Mouse (Mus musculus): ENCODE measurements around the gene Caskin1. TPM values are rescaled to one million over a fixed set of nuclear protein-coding genes. Genes with fewer than 3 reads are reported as not detected.

The Caskin1 gene
- 0.36 TPM for polyA plus RNA-seq (2012; fragmentation: generic; extraction: Trizol)
- long read RNA-seq, experiment 1 = 0 reads
- long read RNA-seq, experiment 2 = 0 reads

GRCm38 (mm10) chr17:24488186-24488661 lies at the start of gene Caskin1:
TSS of gene Caskin1 (plus strand) at chr17:24488601.
- no peaks in the 10 kb centered on the region for H3K36me3 ChIP-seq (ENCODE audit: control insufficient read depth, insufficient read depth)
- H3K4me3 ChIP-seq (ENCODE audit: insufficient read depth, poor library complexity, severe bottlenecking) = no peak within 1 kb of the TSS
- H3K27me3 ChIP-seq (ENCODE audit: control insufficient read depth, insufficient read depth, insufficient read length) = peaks cover 38% of the 10 kb centered on the region
- H3ac ChIP-seq (ENCODE audit: control insufficient read depth, insufficient read length, low read depth) = peak within 1 kb of the TSS; percentile 39
- no peaks in the 10 kb centered on the region for H3K79me3 ChIP-seq (ENCODE audit: low read depth)
- TF ChIP-seq USF1 (IDR thresholded peaks at IDR 0.05; ENCODE audit: low read depth) = no peak
- no peak for TF ChIP-seq FOSL1 (IDR thresholded peaks at IDR 0.05; ENCODE audit: insufficient read depth, low read length, poor library complexity, severe bottlenecking)
- no peak for TF ChIP-seq CEBPB (IDR thresholded peaks at IDR 0.05; ENCODE audit: low read depth)
- TF ChIP-seq MYOD1 (IDR thresholded peaks at IDR 0.05; ENCODE audit: control insufficient read depth, insufficient read length, low read depth) = no peak
- TF ChIP-seq CTCF (IDR thresholded peaks at IDR 0.05; ENCODE audit: control insufficient read depth, insufficient read depth, insufficient read length) = no peak
- no peak for TF ChIP-seq MYOG (IDR thresholded peaks at IDR 0.05; ENCODE audit: control insufficient read depth, extremely low read depth, insufficient read length)
- no peak for TF ChIP-seq MAX (IDR thresholded peaks at IDR 0.05)
- H3K79me2 ChIP-seq (ENCODE audit: control insufficient read depth, insufficient read depth) = no peaks in the 10 kb centered on the region

GRCm38 (mm10) chr17:24440377-24440776 lies 48.0 kb upstream of the Caskin1 start:
- Histone ChIP-seq H3K79me2 (ENCODE audit: control insufficient read depth, insufficient read depth) (no peaks in the 10 kb centered on the region), H3ac (ENCODE audit: control insufficient read depth, insufficient read length, low read depth) (no peak overlapping the region), H3K79me3 (ENCODE audit: low read depth) (no peaks in the 10 kb centered on the region), H3K36me3 (ENCODE audit: control insufficient read depth, insufficient read depth) (peaks cover 20% of the 10 kb centered on the region), H3K4me3 (ENCODE audit: insufficient read depth, poor library complexity, severe bottlenecking) (no peak overlapping the region), H3K27me3 (ENCODE audit: control insufficient read depth, insufficient read depth, insufficient read length) (no peaks in the 10 kb centered on the region)
- TF ChIP-seq FOSL1 (IDR thresholded peaks at IDR 0.05; ENCODE audit: insufficient read depth, low read length, poor library complexity, severe bottlenecking) (no peak), USF1 (IDR thresholded peaks at IDR 0.05; ENCODE audit: low read depth) (no peak), MYOD1 (IDR thresholded peaks at IDR 0.05; ENCODE audit: control insufficient read depth, insufficient read length, low read depth) (no peak), CTCF (IDR thresholded peaks at IDR 0.05; ENCODE audit: control insufficient read depth, insufficient read depth, insufficient read length) (no peak), CEBPB (IDR thresholded peaks at IDR 0.05; ENCODE audit: low read depth) (no peak), MYOG (IDR thresholded peaks at IDR 0.05; ENCODE audit: control insufficient read depth, extremely low read depth, insufficient read length) (no peak), MAX (IDR thresholded peaks at IDR 0.05) (no peak)

GRCm38 (mm10) chr17:24441148-24441547 lies 47.3 kb upstream of the Caskin1 start:
- no peak overlapping the region for H3ac ChIP-seq (ENCODE audit: control insufficient read depth, insufficient read length, low read depth)
- peaks cover 24% of the 10 kb centered on the region for H3K36me3 ChIP-seq (ENCODE audit: control insufficient read depth, insufficient read depth)
- no peaks in the 10 kb centered on the region for H3K79me2 ChIP-seq (ENCODE audit: control insufficient read depth, insufficient read depth)
- H3K4me3 ChIP-seq (ENCODE audit: insufficient read depth, poor library complexity, severe bottlenecking) = no peak overlapping the region
- no peaks in the 10 kb centered on the region for H3K27me3 ChIP-seq (ENCODE audit: control insufficient read depth, insufficient read depth, insufficient read length)
- H3K79me3 ChIP-seq (ENCODE audit: low read depth) = no peaks in the 10 kb centered on the region
- TF ChIP-seq MYOG (IDR thresholded peaks at IDR 0.05; ENCODE audit: control insufficient read depth, extremely low read depth, insufficient read length) (no peak), CTCF (IDR thresholded peaks at IDR 0.05; ENCODE audit: control insufficient read depth, insufficient read depth, insufficient read length) (peak; percentile 2), MAX (IDR thresholded peaks at IDR 0.05) (no peak), USF1 (IDR thresholded peaks at IDR 0.05; ENCODE audit: low read depth) (no peak), CEBPB (IDR thresholded peaks at IDR 0.05; ENCODE audit: low read depth) (no peak), MYOD1 (IDR thresholded peaks at IDR 0.05; ENCODE audit: control insufficient read depth, insufficient read length, low read depth) (no peak), FOSL1 (IDR thresholded peaks at IDR 0.05; ENCODE audit: insufficient read depth, low read length, poor library complexity, severe bottlenecking) (no peak)

GRCm38 (mm10) chr17:24442107-24442506 lies 46.3 kb upstream of the Caskin1 start:
- H3K4me3 ChIP-seq (ENCODE audit: insufficient read depth, poor library complexity, severe bottlenecking) = no peak overlapping the region
- no peak overlapping the region for H3ac ChIP-seq (ENCODE audit: control insufficient read depth, insufficient read length, low read depth)
- no peaks in the 10 kb centered on the region for H3K79me2 ChIP-seq (ENCODE audit: control insufficient read depth, insufficient read depth)
- no peaks in the 10 kb centered on the region for H3K79me3 ChIP-seq (ENCODE audit: low read depth)
- TF ChIP-seq CTCF (IDR thresholded peaks at IDR 0.05; ENCODE audit: control insufficient read depth, insufficient read depth, insufficient read length) (no peak), MAX (IDR thresholded peaks at IDR 0.05) (no peak), MYOD1 (IDR thresholded peaks at IDR 0.05; ENCODE audit: control insufficient read depth, insufficient read length, low read depth) (no peak), USF1 (IDR thresholded peaks at IDR 0.05; ENCODE audit: low read depth) (no peak), FOSL1 (IDR thresholded peaks at IDR 0.05; ENCODE audit: insufficient read depth, low read length, poor library complexity, severe bottlenecking) (no peak), CEBPB (IDR thresholded peaks at IDR 0.05; ENCODE audit: low read depth) (no peak), MYOG (IDR thresholded peaks at IDR 0.05; ENCODE audit: control insufficient read depth, extremely low read depth, insufficient read length) (no peak)
- H3K36me3 ChIP-seq (ENCODE audit: control insufficient read depth, insufficient read depth) = peaks cover 28% of the 10 kb centered on the region
- H3K27me3 ChIP-seq (ENCODE audit: control insufficient read depth, insufficient read depth, insufficient read length) = no peaks in the 10 kb centered on the region

GRCm38 (mm10) chr17:24442632-24443155 lies 45.7 kb upstream of the Caskin1 start, which contains the start of gene Dnase1l2:
TSS of gene Dnase1l2 (minus strand) at chr17:24443105.
- peaks cover 32% of the 10 kb centered on the region for H3K36me3 ChIP-seq (ENCODE audit: control insufficient read depth, insufficient read depth)
- H3K4me3 ChIP-seq (ENCODE audit: insufficient read depth, poor library complexity, severe bottlenecking) = no peak within 1 kb of the TSS
- TF ChIP-seq FOSL1 (IDR thresholded peaks at IDR 0.05; ENCODE audit: insufficient read depth, low read length, poor library complexity, severe bottlenecking) (no peak), CEBPB (IDR thresholded peaks at IDR 0.05; ENCODE audit: low read depth) (no peak), MAX (IDR thresholded peaks at IDR 0.05) (no peak), MYOG (IDR thresholded peaks at IDR 0.05; ENCODE audit: control insufficient read depth, extremely low read depth, insufficient read length) (no peak), CTCF (IDR thresholded peaks at IDR 0.05; ENCODE audit: control insufficient read depth, insufficient read depth, insufficient read length) (no peak), MYOD1 (IDR thresholded peaks at IDR 0.05; ENCODE audit: control insufficient read depth, insufficient read length, low read depth) (no peak), USF1 (IDR thresholded peaks at IDR 0.05; ENCODE audit: low read depth) (no peak)
- H3K27me3 ChIP-seq (ENCODE audit: control insufficient read depth, insufficient read depth, insufficient read length) = no peaks in the 10 kb centered on the region
- no peaks in the 10 kb centered on the region for H3K79me2 ChIP-seq (ENCODE audit: control insufficient read depth, insufficient read depth)
- H3ac ChIP-seq (ENCODE audit: control insufficient read depth, insufficient read length, low read depth) = no peak within 1 kb of the TSS
- no peaks in the 10 kb centered on the region for H3K79me3 ChIP-seq (ENCODE audit: low read depth)

Data from C2C12 (cell line).